Mouse (Mus musculus): Measurements from ENCODE around the gene Sall2. TPM values are rescaled to one million over a fixed set of nuclear protein-coding genes. Genes with fewer than 3 reads are reported as not detected.

Gene Sall2
- polyA plus RNA-seq, 1 experiment from 2014 or later: 39.1 TPM

Other genes with a start within 250 kb of the Sall2 start
- 659 and 687 TPM in 2 replicates for gene Hnrnpc, start 224.7 kb downstream of the Sall2 start, polyA plus RNA-seq (2015; fragmentation: Nextera tagmentation; extraction: Ambion mirVana)
- gene Rpgrip1, start 218.1 kb downstream of the Sall2 start, polyA plus RNA-seq (2015; fragmentation: Nextera tagmentation; extraction: Ambion mirVana): 67.4 and 74.1 TPM in 2 replicates
- 51.1 and 60.0 TPM in 2 replicates for gene Supt16, start 131.3 kb downstream of the Sall2 start, polyA plus RNA-seq (2015; fragmentation: Nextera tagmentation; extraction: Ambion mirVana)
- gene Chd8, start 71.0 kb downstream of the Sall2 start, polyA plus RNA-seq (2015; fragmentation: Nextera tagmentation; extraction: Ambion mirVana): 27.5 and 34.9 TPM in 2 replicates
- gene Tox4, start 49.6 kb downstream of the Sall2 start, polyA plus RNA-seq (2015; fragmentation: Nextera tagmentation; extraction: Ambion mirVana): 43.6 and 46.2 TPM in 2 replicates
- 23.3 and 24.4 TPM in 2 replicates for gene Rab2b, start 49.2 kb downstream of the Sall2 start, polyA plus RNA-seq (2015; fragmentation: Nextera tagmentation; extraction: Ambion mirVana)
- 51.7 and 57.0 TPM in 2 replicates for gene Mettl3, start 23.6 kb downstream of the Sall2 start, polyA plus RNA-seq (2015; fragmentation: Nextera tagmentation; extraction: Ambion mirVana)
- not detected in 2 replicates for gene Olfr1513, start 27.6 kb upstream of the Sall2 start, polyA plus RNA-seq (2015; fragmentation: Nextera tagmentation; extraction: Ambion mirVana)
- gene Olfr1512, start 50.4 kb upstream of the Sall2 start, polyA plus RNA-seq (2015; fragmentation: Nextera tagmentation; extraction: Ambion mirVana): not detected in 2 replicates
- not detected in 2 replicates for gene Olfr1511, start 68.6 kb upstream of the Sall2 start, polyA plus RNA-seq (2015; fragmentation: Nextera tagmentation; extraction: Ambion mirVana)
- gene Olfr1510, start 85.6 kb upstream of the Sall2 start, polyA plus RNA-seq (2015; fragmentation: Nextera tagmentation; extraction: Ambion mirVana): not detected in 2 replicates
- gene Olfr1509, start 114.2 kb upstream of the Sall2 start, polyA plus RNA-seq (2015; fragmentation: Nextera tagmentation; extraction: Ambion mirVana): not detected in 2 replicates
- not detected in 2 replicates for gene Olfr1508, start 138.7 kb upstream of the Sall2 start, polyA plus RNA-seq (2015; fragmentation: Nextera tagmentation; extraction: Ambion mirVana)
- gene Olfr1507, start 167.0 kb upstream of the Sall2 start, polyA plus RNA-seq (2015; fragmentation: Nextera tagmentation; extraction: Ambion mirVana): not detected in 2 replicates